Mouse (Mus musculus): ENCODE measurements around the gene Mpzl3.

DNA sequence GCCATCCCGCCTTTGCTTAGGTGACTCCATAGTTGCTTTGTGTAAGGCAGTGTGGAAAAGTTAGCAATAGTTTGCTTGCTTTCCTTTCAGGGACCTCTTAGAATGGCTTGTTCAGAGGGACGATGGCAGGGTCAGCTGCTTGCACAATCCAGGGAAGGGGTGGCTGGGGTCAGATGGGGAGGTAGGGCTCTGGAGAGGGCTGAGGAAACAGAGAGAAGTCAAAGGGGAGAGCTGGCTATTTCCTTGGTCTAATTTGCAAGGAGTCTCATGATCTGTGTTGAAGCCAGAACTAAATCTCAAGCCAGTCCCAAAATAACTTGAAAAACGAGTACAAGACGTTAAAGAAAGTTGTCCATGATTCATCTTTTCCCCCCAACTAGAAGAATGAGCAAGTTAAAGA lies 37.7 kb downstream of the Mpzl3 start:
- TF ChIP-seq CTCF (IDR thresholded peaks at IDR 0.05; ENCODE audit: low read depth) (no peak), EP300 (IDR thresholded peaks at IDR 0.05; ENCODE audit: low read depth) (no peak)

Measured in heart, postnatal 0 days (tissue).